Mouse (Mus musculus) bone marrow, adult 2 months (tissue): ENCODE results near the gene Zranb1.

Source experiments
- CTCF ChIP-seq: fragments of 200-500 bp; IDR thresholded peaks from 2 replicates; pipeline ENCODE4 v1.5.1; 2011; ENCODE audit warnings: low read length, control low read depth; ENCODE audit not compliant: control insufficient read depth, insufficient read depth
- POLR2A ChIP-seq: fragments of 200-500 bp; IDR thresholded peaks from 2 replicates; pipeline ENCODE4 v1.6.1; 2011; ENCODE audit warnings: low read depth, mild to moderate bottlenecking, control low read depth, low read length, borderline replicate concordance; ENCODE audit not compliant: control insufficient read depth

DNA sequence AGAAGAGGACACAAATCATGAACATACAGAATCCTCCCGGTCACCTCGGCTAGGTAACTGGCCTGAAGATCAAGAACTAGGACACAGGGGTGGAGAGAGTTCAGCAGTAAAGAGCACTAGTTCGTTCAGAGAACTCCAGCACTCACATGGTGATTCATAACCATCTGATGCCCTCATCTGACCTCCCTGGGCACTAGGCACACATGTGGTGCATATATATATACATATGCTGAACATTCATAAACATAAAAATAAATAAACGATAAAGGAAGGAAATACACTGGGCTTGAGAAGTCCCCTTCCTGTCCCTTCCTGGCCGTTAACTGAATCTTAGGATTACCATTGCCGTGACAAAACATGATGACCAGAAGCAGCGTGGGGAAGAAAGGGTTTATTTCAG lies 38.1 kb upstream of the Zranb1 start:
- TF ChIP-seq CTCF (no peak), POLR2A (no peak)
